Mouse (Mus musculus): ENCODE measurements at regions not wholly inside any gene's neighbourhood (a gene's known extent, or its start where the extent isn't known, plus 50 kb on each side); places are given as distances from the start of the nearest gene placed in this dataset.
A peak's percentile ranks its signal among the peaks of the same experiment; 100 is the strongest.

- no peak for TF ChIP-seq POLR2A (IDR thresholded peaks at IDR 0.05; ENCODE audit: borderline replicate concordance, extremely low read depth, insufficient read depth, insufficient read length, poor library complexity, severe bottlenecking)
- peak; percentile 1; the same call in 1 of the 2 replicates for TF ChIP-seq CTCF (IDR thresholded peaks at IDR 0.05; ENCODE audit: borderline replicate concordance, extremely low read depth, insufficient read depth, insufficient read length)
- peak; percentile 2 for DNase-seq (ENCODE audit: low read depth)
These were observed 1088.5 kb downstream of the Jrkl start for GRCm38 (mm10) chr9:12157157-12157556.

DNA sequence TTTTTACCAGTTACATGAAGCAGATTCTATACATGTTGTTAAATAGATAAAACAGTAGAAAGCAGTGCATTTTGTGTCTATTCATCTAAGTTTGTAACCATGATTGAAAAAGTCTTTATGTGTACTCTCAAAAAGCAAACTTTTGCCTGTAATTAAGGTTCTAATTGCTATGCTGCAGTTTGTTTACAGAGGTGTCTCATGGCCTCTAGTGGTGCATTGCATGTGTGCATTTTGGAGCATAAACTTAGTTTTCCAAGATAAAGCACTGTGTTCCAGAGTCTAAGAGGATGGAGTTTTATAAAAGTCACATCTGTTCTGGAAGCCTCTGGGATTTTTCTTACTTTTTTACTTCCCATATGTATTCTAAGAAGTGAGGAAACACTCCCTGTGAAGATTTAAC, 1132.3 kb downstream of the Jrkl start:
- TF ChIP-seq POLR2A (IDR thresholded peaks at IDR 0.05; ENCODE audit: borderline replicate concordance, extremely low read depth, insufficient read depth, insufficient read length, poor library complexity, severe bottlenecking) (no peak), CTCF (IDR thresholded peaks at IDR 0.05; ENCODE audit: borderline replicate concordance, extremely low read depth, insufficient read depth, insufficient read length) (no peak)
- DNase-seq (ENCODE audit: low read depth) = peak; percentile 2

Measured in brain, embryonic 14.5 days (tissue).